17 mouse cellular contexts compared by ENCODE assay signal in genomic region chr8:88670782-88671181, GRCm38 (mm10). TPM values are rescaled to one million over a fixed set of nuclear protein-coding genes. Genes with fewer than 3 reads are reported as not detected.
DNase-seq lines count a peak whose midpoint lies in the region; ATAC-seq and TF ChIP-seq lines count a peak whose summit lies in the region.
"Had no signal": no experiment of that assay in that cellular context is flagged by ENCODE, and none has a peak within 500 bp of the region (broad histone marks: within the 10 kb centered on the region; RNA-seq: fewer than 3 reads in every experiment).

No protein-coding gene starts in this region.

- no peak overlapping the region for H3K27ac ChIP-seq in midbrain, embryonic 11.5 days (ENCODE audit: low read depth, low read length)
- no peak overlapping the region for H3K27ac ChIP-seq in midbrain, embryonic 13.5 days
- H3K27ac ChIP-seq in embryonic facial prominence, embryonic 14.5 days (replicated peaks; ENCODE audit: low read depth, low read length), result no peak overlapping the region
- no peak overlapping the region for H3K27ac ChIP-seq in liver, embryonic 11.5 days (ENCODE audit: low read depth, low read length)
- H3K27ac ChIP-seq: forebrain, embryonic 13.5 days; heart, embryonic 13.5 days; hindbrain, embryonic 15.5 days had no signal

- no peak for TF ChIP-seq CTCF in brain, embryonic 14.5 days (IDR thresholded peaks at IDR 0.05; ENCODE audit: borderline replicate concordance, extremely low read depth, insufficient read depth, insufficient read length)

- no peak for TF ChIP-seq POLR2A in brain, embryonic 14.5 days (IDR thresholded peaks at IDR 0.05; ENCODE audit: borderline replicate concordance, extremely low read depth, insufficient read depth, insufficient read length, poor library complexity, severe bottlenecking)

- no peaks in the 10 kb centered on the region for H3K36me3 ChIP-seq in midbrain, embryonic 11.5 days (ENCODE audit: control insufficient read depth, insufficient read depth, low read length)
- no peaks in the 10 kb centered on the region for H3K36me3 ChIP-seq in midbrain, embryonic 13.5 days
- no peaks in the 10 kb centered on the region for H3K36me3 ChIP-seq in embryonic facial prominence, embryonic 14.5 days (ENCODE audit: control insufficient read depth, insufficient read depth, low read length)
- H3K36me3 ChIP-seq in liver, embryonic 11.5 days (ENCODE audit: control insufficient read depth, insufficient read depth, low read length), result no peaks in the 10 kb centered on the region
- H3K36me3 ChIP-seq: heart, embryonic 13.5 days; hindbrain, embryonic 15.5 days had no signal

- H3K27me3 ChIP-seq in midbrain, embryonic 11.5 days (ENCODE audit: control insufficient read depth, insufficient read depth, low read length), result no peaks in the 10 kb centered on the region
- H3K27me3 ChIP-seq in midbrain, embryonic 13.5 days, result peaks cover 4% of the 10 kb centered on the region; the same call in 1 of the 2 replicates
- H3K27me3 ChIP-seq in embryonic facial prominence, embryonic 14.5 days (replicated peaks; ENCODE audit: control insufficient read depth, insufficient read depth, low read length), result no peaks in the 10 kb centered on the region
- H3K27me3 ChIP-seq in liver, embryonic 11.5 days (replicated peaks; ENCODE audit: control insufficient read depth, insufficient read depth, low read length), result no peaks in the 10 kb centered on the region
- H3K27me3 ChIP-seq: forebrain, embryonic 13.5 days; hindbrain, embryonic 15.5 days had no signal

- H3K4me2 ChIP-seq in midbrain, embryonic 11.5 days, result no peak overlapping the region
- H3K4me2 ChIP-seq in midbrain, embryonic 13.5 days (replicated peaks), result no peak overlapping the region
- H3K4me2 ChIP-seq in embryonic facial prominence, embryonic 14.5 days (ENCODE audit: low read depth, low read length), result no peak overlapping the region
- H3K4me2 ChIP-seq in liver, embryonic 11.5 days, result no peak overlapping the region
- H3K4me2 ChIP-seq: forebrain, embryonic 13.5 days; heart, embryonic 13.5 days; hindbrain, embryonic 15.5 days had no signal

- DNase-seq in midbrain, embryonic 11.5 days (ENCODE audit: low spot score, missing footprints), result peak; percentile 75
- peak; percentile 31 for DNase-seq in brain, embryonic 14.5 days (ENCODE audit: low read depth)
- peak; percentile 33 for DNase-seq in embryonic facial prominence, embryonic 14.5 days (ENCODE audit: low spot score)
- no peak for DNase-seq in layer of hippocampus, postnatal 14 days (ENCODE audit: low spot score in 2 of 2)
- no peak for DNase-seq in liver, embryonic 11.5 days (ENCODE audit: low spot score)
- DNase-seq: adrenal gland, adult 8-10 months; adrenal gland, postnatal 36 days; cerebellum, adult 11-12 months; cerebellum, adult 9-10 months; cerebellum, postnatal 25 days; gastrocnemius, postnatal 36 days; heart, adult 11 months; heart, postnatal 36 days had no signal

- 78% methylated on average over 6 of the region's 6 CpGs for WGBS in midbrain, embryonic 11.5 days
- WGBS in midbrain, embryonic 13.5 days, result 73% methylated on average over 6 of the region's 6 CpGs
- 70% methylated on average over 6 of the region's 6 CpGs for WGBS in embryonic facial prominence, embryonic 14.5 days
- 82% methylated on average over 6 of the region's 6 CpGs for WGBS in liver, embryonic 11.5 days

- H3K4me1 ChIP-seq in midbrain, embryonic 11.5 days (ENCODE audit: control insufficient read depth, insufficient read depth, low read length), result peaks cover 6% of the 10 kb centered on the region
- peaks cover 26% of the 10 kb centered on the region for H3K4me1 ChIP-seq in midbrain, embryonic 13.5 days (replicated peaks)
- peaks cover 2% of the 10 kb centered on the region; the same call in 1 of the 2 replicates for H3K4me1 ChIP-seq in embryonic facial prominence, embryonic 14.5 days (ENCODE audit: control insufficient read depth, insufficient read depth, low read length)
- no peaks in the 10 kb centered on the region for H3K4me1 ChIP-seq in liver, embryonic 11.5 days (replicated peaks; ENCODE audit: control insufficient read depth, insufficient read depth, low read length)
- H3K4me1 ChIP-seq: heart, embryonic 13.5 days had no signal

- H3K9me3 ChIP-seq in midbrain, embryonic 11.5 days (ENCODE audit: control insufficient read depth, low read length), result no peaks in the 10 kb centered on the region
- H3K9me3 ChIP-seq in midbrain, embryonic 13.5 days, result no peaks in the 10 kb centered on the region
- H3K9me3 ChIP-seq in embryonic facial prominence, embryonic 14.5 days (ENCODE audit: control insufficient read depth, low read length), result no peaks in the 10 kb centered on the region
- no peaks in the 10 kb centered on the region for H3K9me3 ChIP-seq in liver, embryonic 11.5 days (ENCODE audit: control insufficient read depth, low read length)
- H3K9me3 ChIP-seq: forebrain, embryonic 13.5 days; heart, embryonic 13.5 days; hindbrain, embryonic 15.5 days had no signal

- no peak overlapping the region for H3K4me3 ChIP-seq in midbrain, embryonic 11.5 days (ENCODE audit: low read depth, low read length)
- H3K4me3 ChIP-seq in midbrain, embryonic 13.5 days (replicated peaks), result no peak overlapping the region
- H3K4me3 ChIP-seq in embryonic facial prominence, embryonic 14.5 days (ENCODE audit: low read depth, low read length), result no peak overlapping the region
- H3K4me3 ChIP-seq in liver, embryonic 11.5 days (ENCODE audit: low read depth, low read length), result no peak overlapping the region
- H3K4me3 ChIP-seq: forebrain, embryonic 13.5 days; heart, embryonic 13.5 days; hindbrain, embryonic 15.5 days had no signal

- no peak overlapping the region for H3K9ac ChIP-seq in midbrain, embryonic 11.5 days (ENCODE audit: low read length)
- no peak overlapping the region for H3K9ac ChIP-seq in midbrain, embryonic 13.5 days (replicated peaks)
- H3K9ac ChIP-seq in embryonic facial prominence, embryonic 14.5 days (ENCODE audit: low read depth, low read length), result no peak overlapping the region
- no peak overlapping the region for H3K9ac ChIP-seq in liver, embryonic 11.5 days (ENCODE audit: low read depth, low read length)
- H3K9ac ChIP-seq: forebrain, embryonic 13.5 days; heart, embryonic 13.5 days; hindbrain, embryonic 15.5 days had no signal

- ATAC-seq in midbrain, embryonic 11.5 days (ENCODE audit: low FRiP score), result no peak
- ATAC-seq in midbrain, embryonic 13.5 days, result no peak
- 0 out of 2 replicates have a peak, but pooled peaks have one; percentile 31 for ATAC-seq in embryonic facial prominence, embryonic 14.5 days (ENCODE audit: low read depth)
- ATAC-seq in liver, embryonic 11.5 days (replicated peaks; ENCODE audit: low FRiP score), result no peak
- ATAC-seq: forebrain, embryonic 13.5 days had no signal

RNA-seq across cellular contexts. Expression of gene Nod2, which starts 23.7 kb away (rescaled TPM):
- polyA plus RNA-seq in midbrain, embryonic 11.5 days (2014; fragmentation: Nextera tagmentation; extraction: Ambion mirVana), result 0.04 and 0.14 TPM in 2 replicates
- polyA plus RNA-seq in midbrain, embryonic 13.5 days (2015; fragmentation: Nextera tagmentation; extraction: Ambion mirVana), result 0.06 and 0.08 TPM in 2 replicates
- 0.16 and 0.34 TPM in 2 replicates for polyA plus RNA-seq in brain, embryonic 14.5 days (2012; rRNA removed)
- 0.19 and 0.58 TPM in 2 replicates for polyA plus RNA-seq in embryonic facial prominence, embryonic 14.5 days (2014; fragmentation: Nextera tagmentation; extraction: Ambion mirVana)
- under 1 TPM; 0.37 to 0.60 TPM for total RNA-seq in layer of hippocampus, postnatal 14 days (2021)
- 0.04 and 0.15 TPM in 2 replicates for polyA plus RNA-seq in liver, embryonic 11.5 days (2014; fragmentation: Nextera tagmentation; extraction: Ambion mirVana)
- polyA plus RNA-seq: hindbrain, embryonic 15.5 days had no signal

RNA-seq across cellular contexts. Expression of gene Cyld, which starts 26.0 kb away (rescaled TPM):
- polyA plus RNA-seq in midbrain, embryonic 11.5 days (2014; fragmentation: Nextera tagmentation; extraction: Ambion mirVana), result 13.5 and 14.4 TPM in 2 replicates
- 18.8 and 18.9 TPM in 2 replicates for polyA plus RNA-seq in midbrain, embryonic 13.5 days (2015; fragmentation: Nextera tagmentation; extraction: Ambion mirVana)
- 9.5 and 12.7 TPM in 2 replicates for polyA plus RNA-seq in brain, embryonic 14.5 days (2012; rRNA removed)
- polyA plus RNA-seq in embryonic facial prominence, embryonic 14.5 days (2014; fragmentation: Nextera tagmentation; extraction: Ambion mirVana), result 12.0 and 14.6 TPM in 2 replicates
- 10 to 100 TPM; 53.6 to 58.8 TPM for total RNA-seq in layer of hippocampus, postnatal 14 days (2021)
- polyA plus RNA-seq in liver, embryonic 11.5 days (2014; fragmentation: Nextera tagmentation; extraction: Ambion mirVana), result 9.8 and 11.3 TPM in 2 replicates

RNA-seq across cellular contexts. Expression of gene Snx20, which starts 34.9 kb away (rescaled TPM):
- 0.74 and 1.4 TPM in 2 replicates for polyA plus RNA-seq in midbrain, embryonic 11.5 days (2014; fragmentation: Nextera tagmentation; extraction: Ambion mirVana)
- 0.90 and 1.1 TPM in 2 replicates for polyA plus RNA-seq in midbrain, embryonic 13.5 days (2015; fragmentation: Nextera tagmentation; extraction: Ambion mirVana)
- 0.78 and 0.92 TPM in 2 replicates for polyA plus RNA-seq in brain, embryonic 14.5 days (2012; rRNA removed)
- 2.7 and 4.2 TPM in 2 replicates for polyA plus RNA-seq in embryonic facial prominence, embryonic 14.5 days (2014; fragmentation: Nextera tagmentation; extraction: Ambion mirVana)
- total RNA-seq in layer of hippocampus, postnatal 14 days (2021), result 1 to 10 TPM; 2.1 to 2.2 TPM
- 2.3 and 2.6 TPM in 2 replicates for polyA plus RNA-seq in liver, embryonic 11.5 days (2014; fragmentation: Nextera tagmentation; extraction: Ambion mirVana)

Comparison
In these comparisons a context has a peak if more than half of its experiments do, and no peak if none do; other contexts are left out.
1. DNase-seq: peak in midbrain, embryonic 11.5 days (single experiment), brain, embryonic 14.5 days (single experiment) and embryonic facial prominence, embryonic 14.5 days (single experiment); none in layer of hippocampus, postnatal 14 days (0 of 2) and liver, embryonic 11.5 days (single experiment).